Mouse (Mus musculus) heart, adult 11 months (tissue): ENCODE measurements around the gene Gm17079.
"Not testable (repeated sequence)": the region's sequence is repeated elsewhere in the genome, so short reads cannot be mapped to it uniquely, and the experiment has no call there.

Source experiments
- DNase-seq: peaks from one replicate; pipeline ENCODE4 v3.0.0; 2022

Gene Gm17079

DNA sequence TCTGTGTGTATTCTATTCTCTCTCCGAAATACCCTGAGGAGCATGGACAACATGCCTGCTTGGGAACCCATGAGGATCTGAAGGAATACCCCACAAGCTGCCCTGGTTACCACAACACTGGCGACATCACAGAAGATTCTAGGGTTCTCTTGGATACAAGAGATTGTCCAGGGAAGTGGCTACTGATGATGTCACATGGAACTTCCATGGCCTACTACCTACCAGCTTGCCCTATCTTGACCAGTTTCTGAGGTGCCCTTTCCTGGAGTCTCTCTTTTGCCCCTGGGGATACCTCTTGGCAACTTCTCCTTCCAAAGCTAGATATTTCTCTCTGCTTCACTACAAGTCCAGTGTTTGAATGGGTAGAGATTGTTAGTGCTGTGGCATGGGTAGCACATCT, at the start of gene Gm17079:
TSS of gene Gm17079 (minus strand) at position 101 of the 400 bp plus-strand sequence.
- not testable (repeated sequence) for DNase-seq

DNA sequence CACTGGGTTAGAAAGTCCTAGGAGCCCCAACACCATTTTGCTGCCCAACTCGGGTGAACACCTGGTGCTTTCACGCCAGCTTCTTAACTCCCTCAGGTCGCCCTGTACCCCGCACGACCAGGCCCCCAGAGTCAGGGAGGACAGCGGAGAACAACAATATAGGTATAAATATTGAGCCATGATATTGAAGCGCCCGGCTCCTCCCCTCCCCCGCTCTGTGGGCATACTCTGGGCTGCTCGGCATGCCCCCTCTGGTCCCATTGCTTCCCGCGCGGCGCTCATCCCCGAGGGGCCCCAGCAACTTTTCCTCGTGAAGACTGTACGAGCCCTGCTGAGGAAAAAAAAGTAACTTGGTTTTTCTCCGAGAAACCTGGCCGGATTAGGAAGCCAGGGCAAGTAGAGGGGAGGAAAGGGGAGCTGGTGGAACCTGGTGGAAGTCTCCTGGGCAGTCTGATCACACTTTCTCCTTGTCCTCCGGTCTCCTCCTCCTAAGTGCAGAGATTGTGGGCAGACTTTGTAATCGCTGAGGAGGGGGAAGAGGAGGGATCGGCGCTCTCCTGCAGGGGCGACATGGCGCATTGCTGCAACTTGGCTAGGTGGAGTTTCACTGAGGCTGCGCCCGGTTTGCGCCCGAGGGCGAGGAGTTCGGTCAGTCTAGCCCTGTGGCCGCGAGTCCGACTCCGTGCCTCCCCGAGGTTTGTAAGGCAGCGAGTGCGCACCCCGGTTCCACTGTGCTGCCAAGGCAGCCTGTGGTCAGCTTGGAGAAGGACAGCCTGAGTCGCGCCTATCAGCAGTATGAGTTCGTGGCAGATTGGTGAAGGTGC, 45.3 kb upstream of the Gm17079 start:
- no peak for DNase-seq

DNA sequence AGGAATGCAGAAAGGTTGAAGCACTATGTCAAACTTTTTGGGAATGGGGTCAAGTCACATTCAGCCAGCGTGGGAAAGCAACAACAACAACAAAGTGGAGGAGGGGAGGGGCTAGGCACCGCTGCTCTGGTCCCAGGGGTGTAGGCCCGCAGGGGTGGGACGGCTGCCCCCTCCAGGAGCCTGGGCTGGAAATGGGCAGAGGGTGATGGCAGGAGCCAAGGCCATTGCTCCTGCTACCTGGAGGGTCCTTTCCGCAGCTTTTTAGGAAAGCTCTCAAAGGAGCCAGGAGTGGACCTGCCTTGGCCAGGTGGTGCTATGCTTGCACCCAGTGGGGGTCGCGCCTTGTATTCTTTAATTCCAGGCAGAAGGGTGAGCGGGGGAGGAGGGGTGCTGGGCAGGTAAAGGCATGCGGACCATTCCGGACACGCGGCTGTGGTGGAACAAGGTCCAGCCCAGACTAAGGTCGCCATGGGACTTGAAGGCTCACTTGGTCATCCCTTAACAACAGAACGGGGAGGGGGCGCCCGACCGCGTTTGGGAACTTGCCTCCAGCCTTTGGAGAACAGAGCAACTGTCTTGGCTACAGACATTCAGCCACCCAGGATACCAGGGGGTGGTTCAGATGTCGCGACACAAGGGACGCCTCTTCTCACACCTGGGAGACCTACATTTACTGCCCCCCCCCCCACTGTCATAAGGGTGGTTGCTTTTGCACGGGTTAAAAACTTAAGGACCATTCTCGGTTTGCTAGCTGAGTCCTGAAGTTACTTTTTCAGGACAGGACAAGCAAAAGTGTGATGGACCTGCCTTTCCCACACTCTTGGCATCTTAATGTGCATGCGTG, 44.1 kb upstream of the Gm17079 start:
- peak; percentile 86 for DNase-seq

DNA sequence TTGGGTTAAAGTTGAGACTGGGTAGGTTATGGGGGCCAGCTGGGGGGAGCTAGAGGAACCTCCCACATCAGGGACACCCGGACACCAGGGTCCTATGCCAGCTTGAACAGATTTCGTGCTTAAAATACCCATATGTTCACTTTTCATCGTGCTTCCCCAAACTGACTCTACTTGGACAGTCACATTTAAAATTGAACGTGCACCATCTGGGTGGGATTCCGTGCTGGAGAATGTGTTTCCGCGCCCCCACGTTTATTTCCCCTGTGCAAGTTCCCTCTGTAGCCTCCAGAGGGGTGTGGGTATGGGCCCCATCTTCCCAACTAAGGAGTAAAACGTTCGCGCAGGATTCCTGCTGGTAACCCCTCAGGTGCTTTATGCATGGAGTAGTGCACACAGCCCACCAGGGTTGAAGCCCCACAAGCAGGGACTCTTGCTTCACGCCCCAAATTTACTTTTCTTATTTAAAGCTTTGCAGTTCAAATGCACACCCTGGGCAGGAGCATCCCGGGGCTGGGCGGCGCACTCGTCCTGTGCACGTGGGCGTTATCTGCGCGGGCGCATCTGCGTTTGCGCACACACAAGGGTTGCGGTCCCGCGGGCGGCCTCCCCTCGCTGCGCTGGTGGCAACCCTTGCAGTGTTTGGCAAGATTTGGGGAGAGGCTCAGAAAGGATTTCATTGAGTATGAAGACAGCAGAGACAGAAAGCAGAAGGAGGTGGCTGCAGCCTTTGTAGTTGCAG, 43.3 kb upstream of the Gm17079 start:
- peak; percentile 82 for DNase-seq

DNA sequence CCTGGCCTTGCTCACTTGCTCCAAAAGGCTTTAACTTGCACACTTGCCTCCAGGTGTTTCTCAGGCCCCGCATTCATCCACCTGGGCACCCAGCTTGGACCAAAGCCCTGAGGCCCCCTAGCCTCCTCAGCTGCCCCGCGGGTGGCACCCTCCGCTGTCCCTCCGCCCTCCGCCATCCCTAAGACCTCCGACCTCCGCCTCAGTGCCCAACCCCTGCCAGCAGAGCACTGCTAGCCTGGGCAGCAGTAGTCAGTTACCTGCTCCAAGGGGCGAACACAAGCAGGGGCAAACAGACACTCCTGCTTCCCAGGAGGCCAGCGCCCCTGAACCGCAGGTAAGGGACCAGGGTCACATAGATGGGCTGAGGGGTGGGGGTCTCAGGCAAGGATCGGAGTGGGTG, 42.7 kb upstream of the Gm17079 start:
- DNase-seq: no peak

DNA sequence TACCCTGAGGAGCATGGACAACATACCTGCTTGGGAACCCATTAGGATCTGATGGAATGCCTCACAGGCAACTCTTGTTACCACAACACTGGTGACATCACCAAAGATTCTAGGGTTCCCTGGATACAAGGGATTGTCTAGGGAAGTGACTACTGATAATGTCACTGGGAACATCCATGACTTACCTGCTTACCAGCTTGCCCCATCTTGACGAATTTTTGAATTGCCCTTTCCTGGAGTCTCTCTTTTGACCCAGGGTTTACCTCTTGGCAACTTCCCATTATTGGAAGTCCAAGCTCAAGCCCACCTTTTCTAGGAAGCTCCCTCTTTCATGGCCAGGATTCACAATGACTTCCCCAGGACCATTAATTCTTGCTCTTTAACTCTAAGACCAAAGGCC, 21.8 kb upstream of the Gm17079 start, which contains the start of gene Gm5800:
TSS of gene Gm5800 (minus strand) at position 101 of the 400 bp plus-strand sequence.
- DNase-seq: no peak

DNA sequence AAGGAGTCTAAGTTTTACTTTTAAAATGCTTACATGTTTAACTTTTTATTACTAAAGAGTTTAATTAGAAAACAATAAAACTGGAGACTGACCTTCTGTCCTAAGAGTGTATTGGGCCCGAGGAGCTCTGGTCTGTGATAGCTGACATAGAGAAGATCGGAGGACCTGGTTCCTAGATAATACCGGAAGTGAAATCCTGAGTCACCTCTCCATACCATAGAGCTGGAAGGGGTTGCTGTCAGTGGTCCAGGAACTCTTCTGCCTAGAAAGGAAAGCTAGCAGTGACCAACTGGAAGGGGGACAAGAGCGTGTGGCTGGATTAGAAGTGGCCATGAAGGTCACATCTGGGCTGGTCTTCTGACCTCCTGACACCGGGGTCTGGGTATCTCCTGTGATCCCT, 18.0 kb downstream of the Gm17079 start:
- DNase-seq: no peak
